Mouse (Mus musculus) lung, embryonic 14.5 days (tissue): ENCODE results near the gene Lypla2. TPM values are rescaled to one million over a fixed set of nuclear protein-coding genes. Genes with fewer than 3 reads are reported as not detected.
A peak's percentile ranks its signal among the peaks of the same experiment; 100 is the strongest.

Source experiments
- ATAC-seq: fragments of 200-750 bp; cut with Nextera tagmentation; 2 replicates; pipeline ENCODE4 v1.8.0; 2017; ENCODE audit warnings: mild to moderate bottlenecking, moderate TSS enrichment, moderate library complexity; ENCODE audit not compliant: insufficient read depth
- DNase-seq: peaks from one replicate; pipeline ENCODE4 v3.0.0-alpha.2; 2015
- H3K27ac ChIP-seq: fragments of 300-500 bp; sonication (generic); 2 replicates; pipeline ENCODE4 v1.5.1; 2014; ENCODE audit warnings: low read depth, mild to moderate bottlenecking, moderate library complexity
- H3K27me3 ChIP-seq: fragments of 300-500 bp; sonication (generic); 2 replicates; pipeline ENCODE4 v1.6.1; 2014; ENCODE audit warnings: low read length, control low read depth; ENCODE audit not compliant: insufficient read depth
- H3K36me3 ChIP-seq: fragments of 300-500 bp; sonication (generic); 2 replicates; pipeline ENCODE4 v1.6.1; 2014; ENCODE audit warnings: control low read depth; ENCODE audit not compliant: insufficient read depth
- H3K4me1 ChIP-seq: fragments of 300-500 bp; sonication (generic); 2 replicates; pipeline ENCODE4 v1.6.1; 2014; ENCODE audit warnings: antibody characterized with exemption, control low read depth; ENCODE audit not compliant: insufficient read depth
- H3K4me2 ChIP-seq: fragments of 300-500 bp; sonication (generic); 2 replicates; pipeline ENCODE4 v1.6.1; 2014; ENCODE audit warnings: mild to moderate bottlenecking
- H3K4me3 ChIP-seq: fragments of 300-500 bp; sonication (generic); 2 replicates; pipeline ENCODE4 v1.5.1; 2014; ENCODE audit warnings: low read depth, low read length
- H3K9ac ChIP-seq: fragments of 300-500 bp; sonication (generic); 2 replicates; pipeline ENCODE4 v1.6.1; 2014
- H3K9me3 ChIP-seq: fragments of 300-500 bp; sonication (generic); 2 replicates; pipeline ENCODE4 v1.6.1; 2016; ENCODE audit warnings: low read depth, low read length, control low read depth
- CTCF ChIP-seq: IDR thresholded peaks from 2 replicates; pipeline ENCODE4 v1.5.1; 2016; ENCODE audit warnings: antibody characterized with exemption, low read depth
- WGBS: fragments of 180-500 bp; shearing (Covaris S2); extraction: QIAGEN DNeasy Blood & Tissue Kit; methylation state at CpG from one replicate; pipeline ENCODE4 v1.1.7; 2014; 5-methylcytosine and 5-hydroxymethylcytosine counted together
- polyA plus RNA-seq: library from polyadenylated mRNA; unstranded; fragments of >200 nt; fragmentation: Nextera tagmentation; extraction: Ambion mirVana; gene quantifications from 2 replicates; pipeline ENCODE4 v1.2.1, GENCODE M21; 2014

Lypla2 gene
- polyA plus RNA-seq, 1 experiment from 2014 or later, result 132 TPM

GRCm38 (mm10) chr4:135929405-135929804 lies 43.0 kb downstream of the Lypla2 start:
- H3K4me1 ChIP-seq, result no peaks in the 10 kb centered on the region
- H3K9me3 ChIP-seq, result no peaks in the 10 kb centered on the region
- no peaks in the 10 kb centered on the region for H3K27me3 ChIP-seq
- H3K27ac ChIP-seq, result no peak overlapping the region
- DNase-seq (no peak), ATAC-seq (no peak)
- H3K4me2 ChIP-seq, result no peak overlapping the region
- WGBS, result 83% methylated on average over 5 of the region's 5 CpGs
- TF ChIP-seq CTCF, result no peak
- H3K9ac ChIP-seq, result no peak overlapping the region
- peaks cover 35% of the 10 kb centered on the region for H3K36me3 ChIP-seq
- H3K4me3 ChIP-seq, result no peak overlapping the region

DNA sequence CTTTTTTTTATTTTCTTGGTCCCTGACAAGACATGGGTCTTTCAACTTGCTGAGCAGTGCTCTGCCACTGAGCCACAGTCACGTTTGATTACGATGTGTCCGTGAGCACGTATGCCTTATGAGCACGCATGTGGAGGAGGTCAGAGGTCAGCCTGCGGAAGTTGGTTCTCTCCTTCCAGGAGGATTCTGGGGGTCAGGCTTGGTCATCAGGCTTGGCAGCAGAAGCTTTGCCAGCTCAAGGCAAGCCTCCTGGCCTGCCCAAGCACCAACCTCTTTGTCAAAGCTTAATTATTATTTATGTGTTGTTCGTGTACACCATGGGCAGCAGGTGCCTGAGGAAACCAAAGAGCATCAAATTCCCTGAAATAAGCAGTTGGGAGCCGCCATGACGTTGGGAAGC lies 44.0 kb downstream of the Lypla2 start:
- peaks cover 30% of the 10 kb centered on the region for H3K36me3 ChIP-seq
- no peak for TF ChIP-seq CTCF
- DNase-seq, result no peak
- no peak for ATAC-seq
- no peak overlapping the region for H3K4me2 ChIP-seq
- no peak overlapping the region for H3K4me3 ChIP-seq
- H3K4me1 ChIP-seq, result no peaks in the 10 kb centered on the region
- no peaks in the 10 kb centered on the region for H3K27me3 ChIP-seq
- no peaks in the 10 kb centered on the region for H3K9me3 ChIP-seq
- 84% methylated on average over 9 of the region's 9 CpGs for WGBS
- no peak overlapping the region for H3K9ac ChIP-seq
- no peak overlapping the region for H3K27ac ChIP-seq

DNA sequence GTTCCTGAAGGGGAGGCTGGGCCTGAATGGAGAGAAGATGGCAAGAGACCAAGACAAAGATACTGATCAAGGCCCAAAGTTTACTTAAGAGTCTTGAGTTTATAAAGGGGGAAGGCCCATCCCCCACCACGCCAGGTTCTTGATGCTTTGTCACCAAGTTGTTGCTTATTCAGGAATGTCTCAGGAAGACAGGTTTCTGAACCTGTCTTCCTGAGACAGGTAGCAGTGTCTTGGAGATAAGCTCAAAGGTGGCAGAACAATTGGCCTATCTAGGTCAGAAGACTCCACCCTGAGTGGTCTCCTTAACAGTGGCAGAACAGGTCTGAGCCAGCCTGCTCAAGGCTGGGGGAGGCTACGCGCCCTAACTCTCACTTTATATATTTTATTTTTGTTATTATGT lies 45.6 kb downstream of the Lypla2 start:
- peaks cover 21% of the 10 kb centered on the region for H3K36me3 ChIP-seq
- 83% methylated on average over 3 of the region's 3 CpGs for WGBS

DNA sequence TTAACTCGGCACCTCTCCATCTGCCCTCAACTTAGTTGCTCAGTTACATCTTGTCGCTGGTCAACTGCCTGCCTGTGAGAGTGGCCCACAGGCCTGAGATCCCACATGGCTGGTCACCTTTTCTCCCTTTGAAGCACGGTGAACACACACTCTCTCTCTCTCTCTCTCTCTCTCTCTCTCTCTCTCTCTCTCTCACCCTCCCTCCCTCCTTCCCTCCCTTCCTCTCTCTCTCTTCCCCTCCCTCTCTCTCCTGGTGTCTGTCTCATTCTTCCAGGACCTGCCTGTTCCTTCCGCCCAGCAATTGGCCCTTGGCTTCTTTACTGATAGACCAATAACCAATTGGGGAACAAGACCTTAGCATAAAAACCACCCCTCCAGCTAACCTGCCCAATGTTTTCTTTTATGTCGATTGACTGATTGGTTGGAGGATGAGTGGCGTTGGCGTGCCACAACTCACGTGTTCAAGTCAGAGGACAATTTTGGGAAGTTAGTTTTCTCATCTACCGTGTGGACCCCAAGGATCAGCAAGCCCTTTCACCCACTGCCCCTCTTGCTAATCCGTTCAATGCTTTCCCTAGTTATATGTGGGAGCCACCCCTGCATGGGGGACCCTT lies 46.1 kb downstream of the Lypla2 start:
- no peak for ATAC-seq
- H3K4me2 ChIP-seq, result no peak overlapping the region
- 81% methylated on average over 10 of the region's 10 CpGs for WGBS
- no peaks in the 10 kb centered on the region for H3K27me3 ChIP-seq
- H3K27ac ChIP-seq, result no peak overlapping the region
- no peaks in the 10 kb centered on the region for H3K9me3 ChIP-seq
- no peaks in the 10 kb centered on the region for H3K4me1 ChIP-seq
- H3K36me3 ChIP-seq, result peaks cover 18% of the 10 kb centered on the region
- TF ChIP-seq CTCF, result no peak
- no peak for DNase-seq
- no peak overlapping the region for H3K4me3 ChIP-seq
- no peak overlapping the region for H3K9ac ChIP-seq

More for the DNA sequence above, 45.6 kb downstream of the Lypla2 start:
- no peak for ATAC-seq
- H3K27me3 ChIP-seq, result no peaks in the 10 kb centered on the region
- no peak overlapping the region for H3K9ac ChIP-seq
- H3K4me2 ChIP-seq, result no peak overlapping the region
- H3K4me3 ChIP-seq, result no peak overlapping the region
- H3K27ac ChIP-seq, result no peak overlapping the region
- H3K9me3 ChIP-seq, result no peaks in the 10 kb centered on the region
- DNase-seq, result no peak
- H3K4me1 ChIP-seq, result no peaks in the 10 kb centered on the region
- no peak for TF ChIP-seq CTCF

DNA sequence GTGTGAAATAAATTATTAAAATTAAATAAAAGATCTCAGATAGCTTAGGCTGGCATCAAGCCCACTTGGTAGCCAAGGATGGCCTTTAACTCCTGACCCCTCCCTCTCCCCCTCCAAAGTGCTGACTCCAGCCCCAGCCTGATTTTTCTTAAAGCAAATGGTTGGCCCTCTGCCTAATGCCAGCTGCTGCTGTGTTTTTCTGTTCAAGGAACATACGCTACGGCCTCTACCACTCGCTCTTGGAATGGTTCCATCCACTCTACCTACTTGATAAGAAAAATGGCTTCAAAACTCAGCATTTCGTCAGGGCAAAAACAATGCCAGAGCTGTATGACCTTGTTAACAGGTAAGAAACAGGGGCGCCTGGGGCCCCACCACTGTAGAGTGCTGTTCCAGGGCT lies 47.1 kb downstream of the Lypla2 start:
- Histone ChIP-seq H3K27me3 (no peaks in the 10 kb centered on the region), H3K4me1 (no peaks in the 10 kb centered on the region), H3K4me2 (no peak overlapping the region), H3K9ac (no peak overlapping the region), H3K4me3 (no peak overlapping the region), H3K36me3 (peaks cover 15% of the 10 kb centered on the region), H3K27ac (no peak overlapping the region), H3K9me3 (no peaks in the 10 kb centered on the region)
- DNase-seq, result no peak
- no peak for ATAC-seq
- WGBS, result 73% methylated on average over 5 of the region's 5 CpGs
- TF ChIP-seq CTCF, result no peak

GRCm38 (mm10) chr4:135924418-135924817 lies 48.0 kb downstream of the Lypla2 start:
- no peak for TF ChIP-seq CTCF
- Histone ChIP-seq H3K9me3 (no peaks in the 10 kb centered on the region), H3K36me3 (peaks cover 15% of the 10 kb centered on the region), H3K4me2 (no peak overlapping the region), H3K27ac (no peak overlapping the region), H3K27me3 (no peaks in the 10 kb centered on the region), H3K9ac (no peak overlapping the region), H3K4me1 (no peaks in the 10 kb centered on the region), H3K4me3 (no peak overlapping the region)
- WGBS, result 89% methylated on average over 2 of the region's 2 CpGs
- ATAC-seq (no peak), DNase-seq (no peak)

DNA sequence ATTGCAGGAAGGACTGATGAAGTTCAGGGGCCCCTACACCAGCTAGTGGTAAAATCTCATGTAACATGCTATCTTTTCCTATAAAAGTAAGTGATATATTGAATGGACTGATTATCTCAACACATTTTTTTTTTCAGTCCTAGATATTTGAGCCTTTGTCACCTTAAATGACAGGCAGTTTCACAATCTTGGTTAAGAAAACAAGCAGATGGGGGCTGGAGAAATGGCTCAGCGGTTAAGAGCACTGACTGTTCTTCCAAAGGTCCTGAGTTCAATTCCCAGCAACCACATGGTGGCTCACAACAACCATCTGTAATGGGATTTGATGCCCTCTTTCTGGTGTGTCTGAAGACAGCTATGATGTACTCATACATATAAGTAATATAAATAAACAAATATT lies 50.2 kb downstream of the Lypla2 start:
- H3K36me3 ChIP-seq, result peaks cover 15% of the 10 kb centered on the region
- H3K9me3 ChIP-seq, result no peaks in the 10 kb centered on the region
- peak overlapping the region; percentile 98 for H3K4me2 ChIP-seq
- no peaks in the 10 kb centered on the region for H3K4me1 ChIP-seq
- DNase-seq, result no peak
- no peak for ATAC-seq
- WGBS, result 58% methylated on average over 1 of the region's 1 CpGs
- H3K27ac ChIP-seq, result no peak overlapping the region
- no peaks in the 10 kb centered on the region for H3K27me3 ChIP-seq
- peak overlapping the region; percentile 79 for H3K4me3 ChIP-seq
- 0 out of 2 replicates have a peak overlapping the region, but pooled peaks have one; percentile 73 for H3K9ac ChIP-seq
- TF ChIP-seq CTCF, result no peak
